Mouse (Mus musculus): ENCODE measurements around the gene 1700025G04Rik. TPM values are rescaled to one million over a fixed set of nuclear protein-coding genes. Genes with fewer than 3 reads are reported as not detected.

Gene 1700025G04Rik
- total and polyA plus RNA-seq, 2 experiments from 2014 or later = 24.9 to 32.4 TPM

- no peak overlapping the region for H3K27ac ChIP-seq
- no peak for TF ChIP-seq CTCF (IDR thresholded peaks at IDR 0.05; ENCODE audit: low read depth)
- DNase-seq (ENCODE audit: low spot score) (no peak), ATAC-seq (no peak)
- 35% methylated on average over 4 of the region's 4 CpGs for WGBS
- no peaks in the 10 kb centered on the region for H3K36me3 ChIP-seq (ENCODE audit: insufficient read depth, low read length)
- no peak overlapping the region for H3K4me3 ChIP-seq (ENCODE audit: low read length)
- peaks cover 25% of the 10 kb centered on the region for H3K4me1 ChIP-seq (ENCODE audit: insufficient read depth, low read length)
- H3K27me3 ChIP-seq (ENCODE audit: insufficient read depth, low read length) = no peaks in the 10 kb centered on the region
- H3K4me2 ChIP-seq (ENCODE audit: low read depth, low read length) = peak overlapping the region; percentile 39
- no peak overlapping the region for H3K9ac ChIP-seq (replicated peaks; ENCODE audit: low read length)
- H3K9me3 ChIP-seq (ENCODE audit: low read length) = no peaks in the 10 kb centered on the region
Measured at GRCm38 (mm10) chr1:151947571-151947970, 142.4 kb downstream of the 1700025G04Rik start.

GRCm38 (mm10) chr1:151944457-151945223 lies 145.3 kb downstream of the 1700025G04Rik start:
- no peaks in the 10 kb centered on the region for H3K36me3 ChIP-seq (ENCODE audit: insufficient read depth, low read length)
- 13% methylated on average over 10 of the region's 10 CpGs for WGBS
- DNase-seq (ENCODE audit: low spot score) (peak; percentile 51), ATAC-seq (peak; percentile 66)
- H3K9me3 ChIP-seq (ENCODE audit: low read length) = no peaks in the 10 kb centered on the region
- H3K27me3 ChIP-seq (ENCODE audit: insufficient read depth, low read length) = no peaks in the 10 kb centered on the region
- H3K9ac ChIP-seq (replicated peaks; ENCODE audit: low read length) = no peak overlapping the region
- H3K4me1 ChIP-seq (ENCODE audit: insufficient read depth, low read length) = peaks cover 25% of the 10 kb centered on the region
- 0 out of 2 replicates have a peak overlapping the region, but pooled peaks have one; percentile 36 for H3K27ac ChIP-seq
- H3K4me2 ChIP-seq (ENCODE audit: low read depth, low read length) = no peak overlapping the region
- no peak for TF ChIP-seq CTCF (IDR thresholded peaks at IDR 0.05; ENCODE audit: low read depth)
- H3K4me3 ChIP-seq (ENCODE audit: low read length) = no peak overlapping the region

- no peak for ATAC-seq
- no peak overlapping the region for H3K27ac ChIP-seq
- TF ChIP-seq CTCF (IDR thresholded peaks at IDR 0.05; ENCODE audit: low read depth) = no peak
- H3K9me3 ChIP-seq (ENCODE audit: low read length) = no peaks in the 10 kb centered on the region
- H3K4me1 ChIP-seq (ENCODE audit: insufficient read depth, low read length) = peaks cover 25% of the 10 kb centered on the region
- no peak overlapping the region for H3K4me3 ChIP-seq (ENCODE audit: low read length)
- 23% methylated on average over 8 of the region's 8 CpGs for WGBS
- DNase-seq (ENCODE audit: low spot score) = peak; percentile 8
- no peak overlapping the region for H3K4me2 ChIP-seq (ENCODE audit: low read depth, low read length)
- H3K27me3 ChIP-seq (ENCODE audit: insufficient read depth, low read length) = no peaks in the 10 kb centered on the region
- H3K9ac ChIP-seq (replicated peaks; ENCODE audit: low read length) = no peak overlapping the region
- H3K36me3 ChIP-seq (ENCODE audit: insufficient read depth, low read length) = no peaks in the 10 kb centered on the region
Measured at GRCm38 (mm10) chr1:151943681-151944237, 146.2 kb downstream of the 1700025G04Rik start.

- Histone ChIP-seq H3K9ac (replicated peaks; ENCODE audit: low read length) (no peak overlapping the region), H3K4me3 (ENCODE audit: low read length) (no peak overlapping the region), H3K4me2 (ENCODE audit: low read depth, low read length) (no peak overlapping the region), H3K36me3 (ENCODE audit: insufficient read depth, low read length) (no peaks in the 10 kb centered on the region), H3K4me1 (ENCODE audit: insufficient read depth, low read length) (peaks cover 25% of the 10 kb centered on the region), H3K27ac (no peak overlapping the region), H3K27me3 (ENCODE audit: insufficient read depth, low read length) (no peaks in the 10 kb centered on the region), H3K9me3 (ENCODE audit: low read length) (no peaks in the 10 kb centered on the region)
- no peak for TF ChIP-seq CTCF (IDR thresholded peaks at IDR 0.05; ENCODE audit: low read depth)
- DNase-seq (ENCODE audit: low spot score) (no peak), ATAC-seq (no peak)
- WGBS = 51% methylated on average over 11 of the region's 11 CpGs
Measured at GRCm38 (mm10) chr1:151942972-151943654, 146.8 kb downstream of the 1700025G04Rik start.

GRCm38 (mm10) chr1:151939987-151940386 lies 149.9 kb downstream of the 1700025G04Rik start:
- Histone ChIP-seq H3K27ac (no peak overlapping the region), H3K9ac (replicated peaks; ENCODE audit: low read length) (no peak overlapping the region), H3K4me3 (ENCODE audit: low read length) (no peak overlapping the region), H3K36me3 (ENCODE audit: insufficient read depth, low read length) (no peaks in the 10 kb centered on the region), H3K4me2 (ENCODE audit: low read depth, low read length) (no peak overlapping the region), H3K27me3 (ENCODE audit: insufficient read depth, low read length) (no peaks in the 10 kb centered on the region), H3K4me1 (ENCODE audit: insufficient read depth, low read length) (peaks cover 10% of the 10 kb centered on the region), H3K9me3 (ENCODE audit: low read length) (no peaks in the 10 kb centered on the region)
- ATAC-seq (no peak), DNase-seq (ENCODE audit: low spot score) (no peak)
- no peak for TF ChIP-seq CTCF (IDR thresholded peaks at IDR 0.05; ENCODE audit: low read depth)
- WGBS = 65% methylated on average over 8 of the region's 8 CpGs

GRCm38 (mm10) chr1:151939510-151939909 lies 150.4 kb downstream of the 1700025G04Rik start:
- WGBS = 60% methylated on average over 6 of the region's 6 CpGs
- no peaks in the 10 kb centered on the region for H3K9me3 ChIP-seq (ENCODE audit: low read length)
- H3K9ac ChIP-seq (replicated peaks; ENCODE audit: low read length) = no peak overlapping the region
- no peak for ATAC-seq
- H3K27ac ChIP-seq = no peak overlapping the region
- H3K27me3 ChIP-seq (ENCODE audit: insufficient read depth, low read length) = no peaks in the 10 kb centered on the region
- no peak overlapping the region for H3K4me2 ChIP-seq (ENCODE audit: low read depth, low read length)
- TF ChIP-seq CTCF (IDR thresholded peaks at IDR 0.05; ENCODE audit: low read depth) = no peak
- DNase-seq (ENCODE audit: low spot score) = no peak
- H3K36me3 ChIP-seq (ENCODE audit: insufficient read depth, low read length) = no peaks in the 10 kb centered on the region
- H3K4me1 ChIP-seq (ENCODE audit: insufficient read depth, low read length) = peaks cover 7% of the 10 kb centered on the region; the same call in 1 of the 2 replicates
- no peak overlapping the region for H3K4me3 ChIP-seq (ENCODE audit: low read length)

All from hindbrain, postnatal 0 days (tissue).